Mouse (Mus musculus) 3134 (cell line): ENCODE results near the gene Ddx4.
"Not testable (repeated sequence)": the region's sequence is repeated elsewhere in the genome, so short reads cannot be mapped to it uniquely, and the experiment has no call there.

Experiments
- DNase-seq: peaks from one replicate; pipeline ENCODE4 v3.0.0-alpha.2; 2011; ENCODE audit warnings: low spot score; ENCODE audit not compliant: insufficient read length; ENCODE audit errors: extremely low read depth

Ddx4 gene

GRCm38 (mm10) chr13:112639111-112639510 lies 13.2 kb downstream of the Ddx4 start:
- no peak for DNase-seq

GRCm38 (mm10) chr13:112636498-112636897 lies 15.8 kb downstream of the Ddx4 start:
- DNase-seq: no peak

- no peak for DNase-seq
These were observed 17.0 kb downstream of the Ddx4 start for GRCm38 (mm10) chr13:112635174-112635837.

GRCm38 (mm10) chr13:112625566-112625965 lies 26.7 kb downstream of the Ddx4 start:
- DNase-seq: no peak

GRCm38 (mm10) chr13:112624622-112625021 lies 27.7 kb downstream of the Ddx4 start:
- DNase-seq: no peak

GRCm38 (mm10) chr13:112623656-112624055 lies 28.6 kb downstream of the Ddx4 start:
- no peak for DNase-seq

- DNase-seq: no peak
These were observed 30.7 kb downstream of the Ddx4 start for GRCm38 (mm10) chr13:112621592-112621991.

- no peak for DNase-seq
These were observed 43.7 kb downstream of the Ddx4 start for GRCm38 (mm10) chr13:112608606-112609005.

GRCm38 (mm10) chr13:112604411-112604810 lies 47.9 kb downstream of the Ddx4 start:
- DNase-seq: no peak

- no peak for DNase-seq
These were observed 48.4 kb downstream of the Ddx4 start for GRCm38 (mm10) chr13:112603839-112604238.

GRCm38 (mm10) chr13:112602607-112603006 lies 49.7 kb downstream of the Ddx4 start:
- DNase-seq: no peak

GRCm38 (mm10) chr13:112594260-112594659 lies 58.0 kb downstream of the Ddx4 start, which contains the start of gene Il31ra:
Gene Il31ra (minus strand): TSS chr13:112594360.
- not testable (repeated sequence) for DNase-seq

GRCm38 (mm10) chr13:112590254-112590653 lies 62.0 kb downstream of the Ddx4 start:
- DNase-seq: no peak

GRCm38 (mm10) chr13:112589625-112590024 lies 62.6 kb downstream of the Ddx4 start:
- DNase-seq: no peak

- no peak for DNase-seq
These were observed 67.6 kb downstream of the Ddx4 start for GRCm38 (mm10) chr13:112584556-112585237.

- DNase-seq: no peak
These were observed 70.0 kb downstream of the Ddx4 start for GRCm38 (mm10) chr13:112582291-112582690.

- DNase-seq: no peak
These were observed 70.5 kb downstream of the Ddx4 start for GRCm38 (mm10) chr13:112581796-112582195.

GRCm38 (mm10) chr13:112580590-112581320 lies 71.5 kb downstream of the Ddx4 start:
- DNase-seq: no peak

GRCm38 (mm10) chr13:112578041-112578440 lies 74.2 kb downstream of the Ddx4 start:
- DNase-seq: not testable (repeated sequence)

GRCm38 (mm10) chr13:112573800-112574199 lies 78.5 kb downstream of the Ddx4 start:
- no peak for DNase-seq

GRCm38 (mm10) chr13:112570768-112571167 lies 81.5 kb downstream of the Ddx4 start:
- no peak for DNase-seq
